Mouse (Mus musculus) cerebellum, postnatal 10 days (tissue): ENCODE results near the gene Cfap46.

Experiments used
- DNase-seq, 2 experiments: peaks; one replicate each; pipeline ENCODE4 v3.0.0; 2021; ENCODE audit warnings: mixed read lengths in 2 of 2

The Cfap46 gene

DNA sequence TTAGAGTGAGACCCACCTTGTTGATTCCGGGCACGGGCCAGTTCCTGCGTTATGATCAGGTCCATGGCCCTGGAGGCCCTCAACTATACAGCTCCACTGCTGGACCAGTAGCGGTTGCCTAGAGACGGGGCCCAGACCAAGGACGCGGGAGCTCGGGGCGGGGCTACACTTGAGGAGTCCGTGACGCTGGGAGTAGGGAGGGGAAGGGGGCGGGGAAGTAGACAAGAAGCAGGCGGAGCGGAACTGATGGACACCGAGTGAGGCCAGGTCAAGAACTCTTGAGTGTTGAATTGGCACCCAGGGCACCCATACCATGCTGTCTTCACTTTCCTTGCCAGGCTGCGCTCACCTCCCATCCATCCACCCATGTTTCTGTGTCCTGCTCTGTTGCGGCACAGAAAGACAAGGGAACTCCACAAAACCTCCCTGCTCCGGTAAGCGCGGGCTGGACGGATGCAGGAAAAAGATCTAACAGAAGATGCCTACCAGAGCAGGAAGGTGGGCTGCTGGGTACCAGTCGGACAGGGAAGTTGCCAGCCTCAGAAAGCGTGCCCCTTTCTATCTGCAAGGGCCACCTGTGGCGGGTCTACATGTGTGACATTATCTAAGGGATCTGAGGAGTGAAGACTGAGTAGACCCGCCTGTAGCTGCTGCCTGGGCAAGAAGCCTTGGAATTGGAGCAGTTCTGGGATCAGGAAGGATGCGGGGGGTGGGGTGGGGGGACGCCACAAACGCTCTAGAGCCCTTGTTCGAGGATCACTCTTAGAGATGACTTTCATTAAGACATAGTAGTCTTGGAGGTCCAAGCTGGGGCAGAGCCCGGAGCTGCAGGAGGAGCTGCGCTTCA, at the start of gene Cfap46:
Gene Cfap46, minus strand, starts transcription at position 112 of the 847 bp plus-strand sequence.
- DNase-seq: peak; percentile 87 to 93

- no peak for DNase-seq
These were observed 47.7 kb upstream of the Cfap46 start for GRCm38 (mm10) chr7:139731276-139731696.

DNA sequence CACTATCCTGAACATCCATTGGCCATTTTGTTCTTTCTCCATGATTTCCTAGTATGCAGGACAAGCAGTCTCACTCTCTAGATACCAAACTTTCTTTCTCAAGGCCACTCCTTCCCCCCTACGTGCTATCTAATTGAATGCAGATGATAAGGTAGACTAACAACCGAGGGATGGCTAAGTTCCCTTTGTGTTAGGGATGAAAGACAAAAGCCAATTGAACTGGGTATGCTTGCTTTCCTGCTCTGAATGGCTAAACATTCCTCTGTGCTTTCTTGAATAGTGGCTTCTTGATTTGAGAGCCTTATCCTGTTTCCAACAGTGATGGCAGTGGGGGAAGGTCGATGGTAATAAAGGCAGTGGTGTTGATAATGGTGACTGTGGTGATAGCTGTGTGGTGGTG, 43.5 kb upstream of the Cfap46 start:
- no peak for DNase-seq

GRCm38 (mm10) chr7:139725641-139726040, 42.0 kb upstream of the Cfap46 start:
- no peak for DNase-seq

GRCm38 (mm10) chr7:139723986-139724385, 40.4 kb upstream of the Cfap46 start:
- DNase-seq: no peak

- DNase-seq: no peak
These were observed 37.6 kb upstream of the Cfap46 start for GRCm38 (mm10) chr7:139721196-139721595.

DNA sequence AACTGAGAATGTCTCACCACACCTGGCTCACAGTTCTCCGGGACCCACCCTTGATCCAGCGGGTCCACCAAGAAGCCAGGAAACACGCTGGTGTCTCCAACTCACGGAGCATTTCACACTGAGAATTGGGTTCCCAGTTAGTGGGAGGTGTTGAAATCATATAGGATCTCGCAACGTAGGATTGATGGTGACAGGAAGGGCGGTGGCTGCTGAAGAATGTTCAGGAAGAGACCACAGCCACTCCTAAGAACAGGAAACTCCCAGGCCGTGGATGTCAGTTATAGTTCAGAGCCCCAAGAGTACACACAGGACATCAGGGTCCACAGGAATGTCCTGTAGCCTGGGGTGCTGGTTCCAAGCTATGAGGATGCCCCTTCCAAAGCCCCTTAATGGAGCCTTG, 34.2 kb upstream of the Cfap46 start:
- DNase-seq: no peak

DNA sequence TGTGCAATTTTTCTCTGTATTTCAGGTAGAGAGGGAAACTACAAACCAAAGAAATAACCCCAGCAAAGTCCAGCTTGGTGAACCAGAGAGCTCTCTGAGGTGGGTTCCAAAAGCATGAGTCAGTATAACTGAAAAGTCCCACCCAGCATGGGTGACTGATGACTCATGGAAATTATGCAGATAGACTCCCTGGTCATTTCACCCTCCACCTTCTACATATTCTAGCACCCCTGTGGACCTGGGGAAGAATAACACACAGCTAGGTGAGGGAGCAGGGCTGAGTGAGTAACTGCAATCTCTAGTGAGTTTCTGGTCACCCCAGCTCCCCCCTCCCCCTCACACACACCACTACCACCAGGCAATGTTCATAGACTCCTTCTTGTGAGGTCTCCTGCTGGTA, 28.2 kb upstream of the Cfap46 start:
- DNase-seq: no peak

GRCm38 (mm10) chr7:139706411-139707120, 22.9 kb upstream of the Cfap46 start:
- DNase-seq: peak; percentile 77 to 85

DNA sequence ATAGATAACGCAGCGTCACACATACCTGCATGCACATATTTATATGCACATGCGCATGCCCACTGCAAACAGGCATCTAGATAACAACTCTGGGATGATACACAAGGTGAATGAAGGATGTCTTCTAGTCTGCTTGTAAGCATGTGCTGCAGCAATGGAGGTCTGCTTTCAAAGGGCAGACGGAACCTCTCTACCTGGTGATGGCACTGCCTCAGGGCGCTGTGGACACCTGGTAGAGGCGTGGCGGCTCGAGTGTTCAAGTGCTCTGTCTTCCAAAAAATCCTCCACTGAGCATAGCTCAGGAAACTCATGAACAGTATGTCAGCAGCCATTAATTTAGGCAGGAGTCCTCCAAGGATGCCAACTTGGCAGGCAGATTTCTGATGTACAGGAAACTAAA, 22.2 kb upstream of the Cfap46 start:
- peak; percentile 48 to 52 for DNase-seq

GRCm38 (mm10) chr7:139705081-139705480, 21.5 kb upstream of the Cfap46 start:
- DNase-seq: no peak

- DNase-seq: no peak
These were observed 20.2 kb upstream of the Cfap46 start for GRCm38 (mm10) chr7:139703826-139704199.

GRCm38 (mm10) chr7:139703146-139703825, 19.7 kb upstream of the Cfap46 start:
- peak; percentile 95 to 97 for DNase-seq

- no peak for DNase-seq
These were observed 18.2 kb upstream of the Cfap46 start for GRCm38 (mm10) chr7:139701651-139702301.

GRCm38 (mm10) chr7:139692641-139693294, 9.2 kb upstream of the Cfap46 start:
- DNase-seq: no peak

GRCm38 (mm10) chr7:139692211-139692610, 8.6 kb upstream of the Cfap46 start:
- no peak for DNase-seq

DNA sequence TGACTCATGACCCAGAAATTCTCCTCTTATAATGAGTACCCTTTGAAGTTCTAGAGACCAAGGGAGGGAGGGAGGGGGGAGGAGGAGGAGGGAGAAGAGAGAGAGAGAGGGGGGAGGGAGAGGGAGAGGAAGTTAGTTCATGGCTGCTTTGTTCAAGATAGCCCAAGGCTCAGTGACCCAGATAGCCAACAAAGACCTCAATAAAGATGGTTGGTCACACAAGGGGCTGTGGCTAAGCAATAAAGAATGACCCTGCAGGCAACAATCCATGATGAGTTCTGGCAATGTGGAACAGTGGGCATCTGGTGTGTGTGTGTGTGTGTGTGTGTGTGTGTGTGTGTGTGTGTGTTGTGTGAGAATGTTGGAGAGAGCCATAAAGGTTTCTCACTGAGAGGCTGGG, 1.7 kb upstream of the Cfap46 start:
- DNase-seq: peak; percentile 32 to 39

DNA sequence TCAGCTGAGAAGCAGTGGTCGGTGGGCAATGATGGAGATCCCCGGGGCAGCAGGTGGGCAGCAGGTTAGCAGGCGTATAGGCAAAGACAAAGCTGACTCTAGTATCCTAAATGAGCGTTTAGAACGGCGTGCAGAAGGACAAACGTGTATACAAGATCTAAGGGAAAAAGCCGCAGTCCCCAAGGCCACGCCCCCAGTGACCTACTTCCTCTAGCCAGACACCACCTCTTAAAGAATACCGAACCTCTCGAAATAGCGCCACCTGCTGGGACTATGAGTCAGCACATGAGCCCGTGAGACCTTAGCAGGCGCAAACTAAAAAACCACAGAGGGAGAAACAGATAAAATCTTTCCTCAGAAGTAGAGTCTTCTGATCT, 924 bp upstream of the Cfap46 start:
- DNase-seq: peak; percentile 96 to 97

DNA sequence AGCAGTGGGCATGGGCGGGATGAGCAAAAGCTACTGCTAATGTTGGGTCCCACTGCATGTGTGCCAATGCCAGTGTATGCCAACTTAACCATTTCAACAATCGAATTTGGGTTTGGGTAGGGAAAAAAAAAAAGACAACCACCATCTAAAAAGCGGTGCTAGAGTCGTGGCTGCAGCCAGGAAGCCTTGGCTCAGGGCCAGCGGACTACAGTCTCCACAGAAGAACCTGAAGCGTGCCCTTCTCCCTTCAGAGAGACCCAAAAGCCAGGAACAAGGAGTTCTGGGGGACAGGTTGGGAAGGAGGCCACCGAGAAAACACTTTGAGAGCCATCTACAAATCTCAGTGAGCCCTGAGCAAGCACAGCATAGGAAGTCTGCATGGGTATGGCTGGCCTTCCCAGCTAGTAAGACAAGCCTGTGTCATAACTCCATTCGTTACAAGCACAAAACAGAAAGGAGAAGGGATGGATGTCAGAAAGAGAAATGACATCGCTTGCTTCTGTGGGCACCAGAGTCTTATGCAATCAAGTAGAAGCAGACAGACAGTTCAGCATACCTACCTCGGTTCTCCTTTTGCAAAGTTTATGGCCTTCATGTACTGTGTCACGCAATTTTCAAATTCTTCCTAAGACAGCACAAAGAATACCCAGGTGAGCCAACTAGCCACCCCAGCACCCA, 1.6 kb downstream of the Cfap46 start:
- DNase-seq: peak; percentile 66 to 75

DNA sequence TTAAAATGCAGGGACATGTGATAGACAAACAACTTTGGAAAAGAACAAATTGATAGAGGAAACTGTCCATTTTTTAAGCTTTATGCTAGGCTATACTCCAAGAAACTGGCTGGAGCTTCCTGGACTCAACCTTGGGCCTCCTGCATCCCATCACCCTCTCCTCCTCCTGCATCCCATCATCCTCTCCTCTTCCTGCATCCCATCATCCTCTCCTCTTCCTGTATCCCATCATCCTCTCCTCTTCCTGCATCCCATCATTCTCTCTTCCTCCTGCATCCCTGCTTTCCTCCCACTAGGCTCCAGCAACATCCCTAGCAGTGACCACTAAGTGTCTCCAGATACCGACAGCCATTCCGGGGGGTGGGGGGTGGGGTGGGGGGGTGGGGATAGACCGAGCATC, 7.2 kb downstream of the Cfap46 start:
- DNase-seq: no peak

DNA sequence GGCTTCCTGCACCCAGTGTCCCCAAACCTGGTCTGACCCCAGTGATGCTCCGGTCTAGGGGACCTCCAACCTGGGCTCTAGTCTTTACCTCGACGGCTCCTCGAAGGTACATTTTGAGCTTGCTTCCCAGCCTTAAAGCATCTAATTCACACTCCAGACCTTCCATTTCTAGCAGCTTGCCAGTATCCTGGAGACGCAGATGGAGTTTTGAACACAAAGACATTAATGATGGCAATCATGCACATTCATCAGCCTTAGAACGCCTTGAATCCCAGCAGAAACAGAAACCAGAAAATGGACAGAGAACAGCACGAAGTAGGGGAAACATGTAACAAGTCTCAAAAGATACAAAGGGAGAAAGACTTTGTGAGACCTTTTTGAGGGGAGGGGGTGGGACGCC, 16.7 kb downstream of the Cfap46 start:
- no peak for DNase-seq

GRCm38 (mm10) chr7:139663318-139663717, 20.3 kb downstream of the Cfap46 start:
- no peak for DNase-seq
